Mouse (Mus musculus): Measurements from ENCODE around the gene Il1a. TPM values are rescaled to one million over a fixed set of nuclear protein-coding genes. Genes with fewer than 3 reads are reported as not detected.

The Il1a gene
- polyA plus RNA-seq, 1 experiment from 2014 or later = 0.33 TPM

- no peak for ATAC-seq
- no peak overlapping the region for H3K9ac ChIP-seq (replicated peaks; ENCODE audit: low read depth, low read length)
Observed at GRCm38 (mm10) chr2:129270621-129271020, 39.2 kb downstream of the Il1a start.

GRCm38 (mm10) chr2:129269986-129270385 lies 39.8 kb downstream of the Il1a start:
- Histone ChIP-seq H3K4me1 (replicated peaks; ENCODE audit: control insufficient read depth, insufficient read depth, low read length) (no peaks in the 10 kb centered on the region), H3K27ac (ENCODE audit: low read length) (no peak overlapping the region), H3K4me3 (replicated peaks; ENCODE audit: low read length) (no peak overlapping the region), H3K4me2 (ENCODE audit: low read length) (no peak overlapping the region), H3K9me3 (ENCODE audit: control insufficient read depth, low read length) (no peaks in the 10 kb centered on the region), H3K36me3 (ENCODE audit: control insufficient read depth, insufficient read depth) (peaks cover 17% of the 10 kb centered on the region), H3K27me3 (replicated peaks; ENCODE audit: control insufficient read depth, insufficient read depth, low read length) (no peaks in the 10 kb centered on the region), H3K9ac (replicated peaks; ENCODE audit: low read depth, low read length) (no peak overlapping the region)
- 96% methylated on average over 5 of the region's 5 CpGs for WGBS
- no peak for ATAC-seq

More at GRCm38 (mm10) chr2:129270621-129271020, 39.2 kb downstream of the Il1a start:
- 92% methylated on average over 7 of the region's 9 CpGs for WGBS
- Histone ChIP-seq H3K27ac (ENCODE audit: low read length) (no peak overlapping the region), H3K9me3 (ENCODE audit: control insufficient read depth, low read length) (no peaks in the 10 kb centered on the region), H3K27me3 (replicated peaks; ENCODE audit: control insufficient read depth, insufficient read depth, low read length) (no peaks in the 10 kb centered on the region), H3K4me2 (ENCODE audit: low read length) (no peak overlapping the region), H3K4me3 (replicated peaks; ENCODE audit: low read length) (no peak overlapping the region), H3K4me1 (replicated peaks; ENCODE audit: control insufficient read depth, insufficient read depth, low read length) (no peaks in the 10 kb centered on the region), H3K36me3 (ENCODE audit: control insufficient read depth, insufficient read depth) (peaks cover 17% of the 10 kb centered on the region)

GRCm38 (mm10) chr2:129269161-129269643 lies 40.6 kb downstream of the Il1a start:
- Histone ChIP-seq H3K4me3 (replicated peaks; ENCODE audit: low read length) (no peak overlapping the region), H3K9me3 (ENCODE audit: control insufficient read depth, low read length) (no peaks in the 10 kb centered on the region), H3K27ac (ENCODE audit: low read length) (no peak overlapping the region), H3K4me1 (replicated peaks; ENCODE audit: control insufficient read depth, insufficient read depth, low read length) (no peaks in the 10 kb centered on the region), H3K27me3 (replicated peaks; ENCODE audit: control insufficient read depth, insufficient read depth, low read length) (no peaks in the 10 kb centered on the region), H3K4me2 (ENCODE audit: low read length) (no peak overlapping the region), H3K9ac (replicated peaks; ENCODE audit: low read depth, low read length) (no peak overlapping the region), H3K36me3 (ENCODE audit: control insufficient read depth, insufficient read depth) (peaks cover 17% of the 10 kb centered on the region)
- no peak for ATAC-seq
- 95% methylated on average over 12 of the region's 12 CpGs for WGBS

GRCm38 (mm10) chr2:129267738-129268137 lies 42.0 kb downstream of the Il1a start:
- no peak overlapping the region for H3K27ac ChIP-seq (ENCODE audit: low read length)
- ATAC-seq = no peak
- WGBS = 94% methylated on average over 5 of the region's 5 CpGs
- H3K4me2 ChIP-seq (ENCODE audit: low read length) = no peak overlapping the region
- no peak overlapping the region for H3K9ac ChIP-seq (replicated peaks; ENCODE audit: low read depth, low read length)
- peaks cover 17% of the 10 kb centered on the region for H3K36me3 ChIP-seq (ENCODE audit: control insufficient read depth, insufficient read depth)
- H3K27me3 ChIP-seq (replicated peaks; ENCODE audit: control insufficient read depth, insufficient read depth, low read length) = no peaks in the 10 kb centered on the region
- no peaks in the 10 kb centered on the region for H3K4me1 ChIP-seq (replicated peaks; ENCODE audit: control insufficient read depth, insufficient read depth, low read length)
- no peaks in the 10 kb centered on the region for H3K9me3 ChIP-seq (ENCODE audit: control insufficient read depth, low read length)
- H3K4me3 ChIP-seq (replicated peaks; ENCODE audit: low read length) = no peak overlapping the region

GRCm38 (mm10) chr2:129265316-129265715 lies 44.5 kb downstream of the Il1a start:
- ATAC-seq = no peak
- Histone ChIP-seq H3K27me3 (replicated peaks; ENCODE audit: control insufficient read depth, insufficient read depth, low read length) (no peaks in the 10 kb centered on the region), H3K4me2 (ENCODE audit: low read length) (no peak overlapping the region), H3K9me3 (ENCODE audit: control insufficient read depth, low read length) (no peaks in the 10 kb centered on the region), H3K27ac (ENCODE audit: low read length) (no peak overlapping the region), H3K9ac (replicated peaks; ENCODE audit: low read depth, low read length) (no peak overlapping the region), H3K4me1 (replicated peaks; ENCODE audit: control insufficient read depth, insufficient read depth, low read length) (no peaks in the 10 kb centered on the region), H3K4me3 (replicated peaks; ENCODE audit: low read length) (no peak overlapping the region), H3K36me3 (ENCODE audit: control insufficient read depth, insufficient read depth) (peaks cover 17% of the 10 kb centered on the region)
- 95% methylated on average over 7 of the region's 7 CpGs for WGBS

- Histone ChIP-seq H3K4me1 (replicated peaks; ENCODE audit: control insufficient read depth, insufficient read depth, low read length) (no peaks in the 10 kb centered on the region), H3K9ac (replicated peaks; ENCODE audit: low read depth, low read length) (no peak overlapping the region), H3K27ac (ENCODE audit: low read length) (no peak overlapping the region), H3K4me2 (ENCODE audit: low read length) (no peak overlapping the region), H3K27me3 (replicated peaks; ENCODE audit: control insufficient read depth, insufficient read depth, low read length) (no peaks in the 10 kb centered on the region), H3K4me3 (replicated peaks; ENCODE audit: low read length) (no peak overlapping the region), H3K9me3 (ENCODE audit: control insufficient read depth, low read length) (no peaks in the 10 kb centered on the region), H3K36me3 (ENCODE audit: control insufficient read depth, insufficient read depth) (peaks cover 5% of the 10 kb centered on the region; the same call in 1 of the 2 replicates)
- no peak for ATAC-seq
- WGBS = 72% methylated on average over 5 of the region's 5 CpGs
Observed at GRCm38 (mm10) chr2:129263073-129263472, 46.7 kb downstream of the Il1a start.

- no peak overlapping the region for H3K4me3 ChIP-seq (replicated peaks; ENCODE audit: low read length)
- no peaks in the 10 kb centered on the region for H3K27me3 ChIP-seq (replicated peaks; ENCODE audit: control insufficient read depth, insufficient read depth, low read length)
- H3K4me1 ChIP-seq (replicated peaks; ENCODE audit: control insufficient read depth, insufficient read depth, low read length) = no peaks in the 10 kb centered on the region
- H3K27ac ChIP-seq (ENCODE audit: low read length) = no peak overlapping the region
- H3K9ac ChIP-seq (replicated peaks; ENCODE audit: low read depth, low read length) = no peak overlapping the region
- H3K4me2 ChIP-seq (ENCODE audit: low read length) = no peak overlapping the region
- H3K36me3 ChIP-seq (ENCODE audit: control insufficient read depth, insufficient read depth) = no peaks in the 10 kb centered on the region
- no peak for ATAC-seq
- WGBS = 59% methylated on average over 6 of the region's 6 CpGs
- no peaks in the 10 kb centered on the region for H3K9me3 ChIP-seq (ENCODE audit: control insufficient read depth, low read length)
Observed at GRCm38 (mm10) chr2:129261151-129261794, 48.5 kb downstream of the Il1a start.

- Histone ChIP-seq H3K9me3 (ENCODE audit: control insufficient read depth, low read length) (no peaks in the 10 kb centered on the region), H3K27ac (ENCODE audit: low read length) (no peak overlapping the region), H3K9ac (replicated peaks; ENCODE audit: low read depth, low read length) (no peak overlapping the region), H3K4me3 (replicated peaks; ENCODE audit: low read length) (no peak overlapping the region), H3K4me1 (replicated peaks; ENCODE audit: control insufficient read depth, insufficient read depth, low read length) (no peaks in the 10 kb centered on the region), H3K4me2 (ENCODE audit: low read length) (no peak overlapping the region), H3K36me3 (ENCODE audit: control insufficient read depth, insufficient read depth) (no peaks in the 10 kb centered on the region), H3K27me3 (replicated peaks; ENCODE audit: control insufficient read depth, insufficient read depth, low read length) (no peaks in the 10 kb centered on the region)
- 68% methylated on average over 3 of the region's 3 CpGs for WGBS
- no peak for ATAC-seq
Observed at GRCm38 (mm10) chr2:129260646-129261045, 49.1 kb downstream of the Il1a start.

GRCm38 (mm10) chr2:129258475-129259211 lies 51.1 kb downstream of the Il1a start:
- Histone ChIP-seq H3K9ac (replicated peaks; ENCODE audit: low read depth, low read length) (peak overlapping the region; percentile 27), H3K4me1 (replicated peaks; ENCODE audit: control insufficient read depth, insufficient read depth, low read length) (no peaks in the 10 kb centered on the region), H3K36me3 (ENCODE audit: control insufficient read depth, insufficient read depth) (no peaks in the 10 kb centered on the region), H3K9me3 (ENCODE audit: control insufficient read depth, low read length) (no peaks in the 10 kb centered on the region), H3K4me3 (replicated peaks; ENCODE audit: low read length) (no peak overlapping the region), H3K27ac (ENCODE audit: low read length) (no peak overlapping the region), H3K27me3 (replicated peaks; ENCODE audit: control insufficient read depth, insufficient read depth, low read length) (no peaks in the 10 kb centered on the region), H3K4me2 (ENCODE audit: low read length) (no peak overlapping the region)
- peak; percentile 86 for ATAC-seq
- 32% methylated on average over 7 of the region's 7 CpGs for WGBS
